Mouse (Mus musculus) spleen, adult 18-20 months (tissue): ENCODE results near the gene Tmem204.

Experiments used
- DNase-seq, 2 experiments: peaks; one replicate each; pipeline ENCODE4 v3.0.0; 2022; ENCODE audit warnings: mixed read lengths in 2 of 2

Gene Tmem204

GRCm38 (mm10) chr17:25014841-25015570 lies 68.4 kb downstream of the Tmem204 start:
- DNase-seq = no peak

- DNase-seq = peak; percentile 9 to 27
Observed at GRCm38 (mm10) chr17:25013606-25014501, 69.5 kb downstream of the Tmem204 start.
